Mouse (Mus musculus) left cerebral cortex, adult 8-10 months (tissue): ENCODE measurements at regions not wholly inside any gene's neighbourhood (a gene's known extent, or its start where the extent isn't known, plus 50 kb on each side); places are given as distances from the start of the nearest gene placed in this dataset.

Source experiments
- DNase-seq, 2 experiments: peaks; one replicate each; pipeline ENCODE4 v3.0.0; 2022; ENCODE audit warnings: low spot score in 2 of 2

DNA sequence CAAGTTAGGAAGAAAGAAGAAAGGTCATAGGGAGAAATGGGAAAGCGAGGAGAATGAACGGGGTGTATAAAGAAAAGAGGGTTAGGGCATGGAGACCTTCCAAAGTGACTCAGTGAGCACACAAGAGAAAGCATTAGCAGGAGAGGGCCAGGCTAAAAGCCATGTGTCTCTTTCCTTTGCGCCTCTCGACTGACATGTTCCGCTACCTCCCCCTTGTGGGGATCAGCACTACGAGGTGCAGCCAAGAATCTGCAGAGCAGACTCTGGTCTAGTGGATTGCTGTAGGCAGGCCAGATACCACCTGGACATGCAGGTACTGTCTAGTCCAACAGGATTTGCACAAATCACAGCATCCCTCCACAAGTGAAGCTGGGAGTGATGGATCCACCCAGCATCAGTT lies 54.0 kb downstream of the Kcna5 start:
- no peak for DNase-seq

DNA sequence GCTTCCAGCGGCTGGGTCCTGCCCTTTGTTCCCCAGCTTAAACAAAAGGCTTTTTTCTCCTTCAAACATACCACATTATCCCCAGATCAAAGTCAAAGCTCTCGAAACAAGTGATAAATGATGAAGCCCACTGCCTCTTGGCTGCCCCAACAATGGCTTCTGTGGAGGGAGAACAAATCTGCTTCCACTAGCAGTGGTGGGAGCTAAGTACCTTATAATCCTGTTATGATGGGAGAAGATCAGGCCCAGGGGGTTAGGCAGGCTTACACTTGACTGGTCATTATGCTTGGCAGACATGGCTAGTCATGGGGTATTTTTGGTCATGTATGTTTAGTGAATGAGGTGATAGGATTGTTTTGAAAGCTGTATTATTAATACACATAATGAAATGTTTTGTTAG lies 57.7 kb downstream of the Kcna5 start:
- no peak for DNase-seq

DNA sequence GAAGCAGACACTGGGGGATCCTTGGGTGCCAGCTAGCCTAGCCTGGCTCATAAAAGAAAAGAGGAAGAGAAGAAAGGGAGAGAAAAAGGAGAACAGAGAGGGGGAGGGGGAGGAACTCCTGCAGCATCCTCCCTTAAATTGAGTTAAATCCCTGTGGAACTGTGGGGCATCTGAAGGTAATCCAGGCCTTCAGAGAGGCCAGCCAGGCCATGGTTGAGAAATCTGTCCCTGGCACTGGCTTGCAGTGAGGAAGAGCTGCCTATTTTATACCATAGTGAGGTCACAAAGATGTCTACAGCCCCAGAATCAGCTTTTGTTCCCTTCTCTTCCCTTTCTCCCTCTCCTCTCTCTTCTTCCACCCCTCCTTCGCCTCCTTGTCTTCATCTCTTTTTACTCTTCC lies 58.5 kb downstream of the Kcna5 start:
- DNase-seq, result no peak

DNA sequence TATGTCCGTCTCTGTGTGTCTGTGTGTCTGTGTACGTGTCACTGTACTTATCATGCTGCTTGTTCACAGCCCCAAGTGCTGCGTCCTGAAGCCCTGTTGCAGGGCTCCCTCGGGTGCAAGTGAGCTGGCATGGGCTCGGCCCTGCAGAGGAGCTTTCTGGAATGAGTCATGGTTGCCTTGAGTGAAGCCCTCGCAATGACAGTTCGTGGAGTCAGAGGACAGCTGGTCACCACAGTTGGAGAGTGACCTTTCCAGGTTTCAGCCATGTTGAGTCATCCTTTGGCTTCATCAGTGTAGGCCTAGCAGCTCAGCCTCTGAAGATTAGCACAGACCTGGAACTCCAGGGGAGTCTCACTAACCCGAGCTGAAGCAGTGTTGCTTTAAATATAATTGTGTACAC lies 59.7 kb downstream of the Kcna5 start:
- no peak for DNase-seq

DNA sequence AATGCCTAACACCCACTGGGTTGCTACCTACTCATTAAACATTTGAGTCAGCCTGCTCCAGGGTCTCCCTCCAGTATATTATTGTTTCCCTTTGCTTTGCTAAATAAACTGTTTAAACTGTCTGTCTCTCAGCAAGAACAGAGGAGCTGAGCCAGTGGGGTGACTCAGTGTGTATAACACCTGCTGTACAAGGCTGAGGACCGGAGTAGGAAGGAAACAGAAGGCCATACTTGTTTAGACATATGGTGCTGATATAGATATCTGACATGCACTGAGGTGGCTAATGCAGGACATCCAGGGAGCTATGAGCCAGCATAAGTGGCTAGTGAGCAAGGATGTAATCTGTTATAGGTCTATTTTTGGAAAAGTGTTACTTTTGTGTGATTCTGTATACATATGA lies 81.5 kb downstream of the Kcna5 start:
- DNase-seq, result no peak

DNA sequence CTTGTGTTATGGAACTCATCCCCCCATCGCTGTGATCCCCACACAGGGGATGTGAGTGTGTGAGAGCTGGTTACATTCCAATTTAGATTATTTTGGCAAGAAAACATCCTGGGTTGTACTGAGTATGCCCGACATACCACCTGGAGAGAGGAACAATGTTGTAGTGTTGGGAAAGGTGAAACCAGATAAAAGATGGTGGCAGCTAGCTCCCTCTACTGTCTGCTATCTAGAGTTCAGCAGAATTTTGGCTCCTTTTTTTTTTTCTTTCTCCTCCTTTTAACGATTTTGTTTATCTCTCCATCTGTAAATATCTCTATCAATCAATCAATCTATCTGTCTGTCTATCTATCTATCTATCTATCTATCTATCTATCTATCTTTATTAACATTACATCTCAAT lies 89.7 kb downstream of the Kcna5 start:
- DNase-seq, result no peak

DNA sequence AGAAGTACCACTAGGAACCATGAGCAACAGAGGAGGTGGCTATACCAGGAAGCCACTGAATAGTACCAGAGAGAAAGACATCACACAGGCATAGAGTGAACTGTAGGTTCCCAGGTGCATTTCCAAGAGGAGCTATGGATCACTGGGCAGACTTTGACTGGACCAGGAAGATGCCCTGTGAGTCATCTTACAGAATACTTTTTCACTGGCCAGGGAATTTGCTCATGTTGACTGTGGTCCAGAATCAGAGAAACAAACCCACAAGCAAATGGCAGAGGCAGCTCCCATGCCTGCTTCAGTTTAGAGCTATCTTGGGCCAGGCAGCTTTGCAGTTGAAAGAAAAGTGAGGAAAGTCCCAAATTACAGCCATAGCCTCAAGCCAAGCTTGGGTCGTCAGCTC lies 95.0 kb downstream of the Kcna5 start:
- DNase-seq, result no peak

DNA sequence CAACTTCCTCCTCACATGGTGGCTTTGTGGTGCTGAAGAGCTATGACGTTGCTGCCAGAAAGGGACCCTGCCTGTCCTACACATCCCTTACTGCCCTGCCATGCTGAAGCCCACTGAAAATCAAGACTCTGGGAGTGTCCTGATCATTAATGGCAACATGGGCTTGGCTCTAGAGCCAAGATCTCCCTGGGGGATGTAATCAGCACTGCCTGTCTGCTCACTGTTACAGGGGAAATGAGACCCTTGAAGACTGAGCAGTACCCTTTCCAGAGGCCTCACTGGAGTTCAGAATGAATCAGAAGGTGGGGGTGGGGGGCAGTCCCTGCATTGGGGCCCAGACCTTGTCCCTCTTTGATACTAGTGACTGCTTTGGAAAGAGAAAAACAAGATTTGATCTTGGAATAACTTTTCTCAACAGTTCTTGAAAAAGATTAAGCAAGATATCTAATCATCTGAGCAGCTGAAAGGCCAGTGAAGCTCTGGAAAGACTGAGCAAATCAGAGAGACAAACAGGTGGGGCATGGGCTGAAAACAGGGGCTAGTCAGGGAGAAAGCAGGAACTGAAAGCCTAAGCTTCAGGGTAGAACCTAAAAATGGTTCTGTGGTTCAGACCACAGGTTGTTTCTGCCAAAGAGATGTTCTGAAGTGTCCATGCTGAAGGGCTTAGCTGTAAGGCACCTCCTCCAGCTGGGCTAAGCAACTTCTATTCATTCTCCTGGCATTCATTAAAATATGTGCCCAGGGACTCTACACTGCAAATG lies 97.1 kb downstream of the Kcna5 start:
- DNase-seq, result no peak

DNA sequence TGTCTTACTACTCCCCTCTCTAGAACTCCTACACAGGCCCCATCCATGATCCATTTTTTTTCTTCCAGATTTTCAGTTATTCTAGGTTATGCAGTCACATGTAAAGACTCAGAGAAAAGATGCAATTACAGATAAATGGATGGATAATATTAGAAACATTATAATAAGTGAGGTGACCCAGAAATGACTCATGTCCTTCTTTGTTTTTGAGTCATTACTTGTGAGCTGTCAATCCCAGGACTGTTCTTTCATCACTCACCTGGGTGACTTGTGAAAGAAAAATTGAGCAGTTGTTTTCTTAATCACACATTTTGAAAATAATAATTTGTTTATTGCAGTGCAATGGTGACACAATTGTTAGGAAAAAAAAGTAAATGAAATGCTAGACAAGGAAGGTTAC lies 108.0 kb downstream of the Kcna5 start:
- no peak for DNase-seq

DNA sequence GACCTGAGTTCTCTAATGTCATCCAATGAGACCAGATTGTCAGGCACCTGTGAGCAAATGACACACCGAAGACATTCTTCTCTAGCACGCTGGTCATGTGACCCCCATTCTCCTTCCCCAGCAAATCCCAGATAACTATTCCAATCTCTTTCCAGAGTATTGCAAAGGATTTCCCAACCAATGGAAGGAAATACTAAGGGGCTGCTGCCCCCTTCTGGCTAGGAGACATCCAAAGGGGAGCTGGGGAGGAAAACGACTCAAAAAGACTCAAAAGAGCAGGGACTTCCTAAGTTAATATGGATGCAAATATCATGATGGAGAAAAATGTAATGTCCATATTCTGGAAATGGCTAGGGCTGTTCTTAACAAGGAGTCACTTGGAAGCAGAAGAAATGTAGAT lies 129.5 kb downstream of the Kcna5 start:
- DNase-seq, result no peak

DNA sequence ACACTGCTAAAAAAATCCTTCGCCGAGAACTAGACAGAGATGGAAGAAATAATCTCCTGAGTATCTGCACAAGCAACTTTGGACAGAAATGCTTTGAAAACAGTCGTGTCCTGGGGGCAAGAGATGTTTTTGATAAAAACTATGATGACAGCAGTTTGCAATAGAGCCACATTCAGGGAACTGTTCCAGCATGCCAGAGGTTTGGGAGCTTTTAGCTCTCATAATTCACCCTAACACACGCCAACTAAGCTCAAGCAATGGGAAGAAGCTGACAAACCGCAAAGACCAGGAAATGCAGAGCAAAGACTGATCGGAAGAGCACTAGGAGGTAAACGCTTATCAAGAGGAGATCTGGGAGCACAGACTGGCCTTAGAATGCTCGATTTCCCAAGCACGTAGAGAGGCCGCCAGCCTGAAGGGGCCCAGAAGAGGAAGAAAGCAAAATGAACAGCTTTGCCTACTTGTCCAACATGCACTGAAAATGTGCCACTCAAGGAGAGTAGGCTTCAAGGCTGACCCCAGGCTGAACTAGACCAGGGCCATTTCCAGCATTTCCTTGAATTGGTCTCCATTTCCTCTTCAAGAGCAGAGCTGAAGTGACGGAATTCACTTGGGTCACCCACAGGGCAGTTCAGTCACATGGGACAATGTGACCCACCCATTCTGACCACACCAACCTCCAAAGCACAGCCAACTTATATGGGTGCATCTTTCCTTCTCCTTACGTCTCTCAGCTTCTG lies 130.7 kb downstream of the Kcna5 start:
- DNase-seq, result no peak

DNA sequence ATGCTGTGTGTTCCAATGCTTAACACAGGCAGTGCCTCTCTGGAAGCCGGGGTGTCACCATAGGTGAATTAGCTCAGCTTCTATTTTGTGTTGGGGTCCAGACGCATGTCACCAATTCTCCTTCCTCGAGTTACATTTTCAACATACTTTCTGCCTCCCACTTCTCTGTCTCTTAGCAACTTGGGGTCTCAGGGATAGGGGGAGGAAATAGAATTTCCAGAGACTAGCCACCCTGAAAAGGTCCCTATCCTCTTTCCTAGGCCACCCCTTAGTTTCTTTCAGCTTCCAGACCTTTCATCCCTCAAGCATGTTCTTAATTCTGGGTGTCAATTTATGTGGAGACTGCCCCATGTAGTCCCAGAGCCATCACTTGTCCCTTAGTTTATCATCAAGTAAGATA lies 135.6 kb downstream of the Kcna5 start:
- DNase-seq, result no peak

DNA sequence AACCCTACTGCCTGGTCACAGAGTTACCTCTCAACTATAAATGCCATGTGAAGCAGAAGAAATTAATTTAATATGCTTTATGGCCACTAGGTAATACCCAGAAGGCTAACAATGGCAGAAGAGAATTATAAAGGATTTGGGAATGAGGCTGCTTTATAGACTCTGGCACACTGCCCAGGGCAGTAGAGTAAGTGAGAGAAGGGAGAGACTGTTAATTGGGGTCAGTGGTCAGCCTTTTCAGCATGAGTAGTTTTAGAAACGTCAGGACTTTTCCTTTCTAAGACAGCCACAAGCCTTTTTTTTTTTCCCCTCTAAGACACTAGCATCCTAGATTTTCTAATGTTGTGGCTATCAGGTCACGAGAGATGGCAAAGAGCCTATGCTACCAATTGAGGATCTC lies 136.6 kb downstream of the Kcna5 start:
- DNase-seq, result no peak

DNA sequence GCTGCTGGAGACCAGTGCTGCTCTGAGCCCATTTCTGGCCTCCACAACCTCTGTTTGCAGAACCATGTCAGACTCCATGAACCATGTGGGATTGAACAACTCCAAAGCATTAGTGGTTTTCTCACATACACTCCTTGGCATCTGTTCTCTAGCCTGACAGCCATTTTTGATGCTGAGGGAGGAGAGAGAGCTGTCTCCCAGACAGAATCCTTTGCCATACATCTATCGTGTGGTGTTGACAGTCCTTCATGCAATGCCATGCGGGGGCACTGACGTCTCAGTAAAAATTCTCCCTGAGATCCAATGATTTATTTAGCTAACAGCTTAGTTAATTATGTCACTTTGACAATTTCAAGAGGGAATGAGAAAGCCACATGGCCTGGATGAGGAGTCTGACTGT lies 140.2 kb downstream of the Kcna5 start:
- no peak for DNase-seq

DNA sequence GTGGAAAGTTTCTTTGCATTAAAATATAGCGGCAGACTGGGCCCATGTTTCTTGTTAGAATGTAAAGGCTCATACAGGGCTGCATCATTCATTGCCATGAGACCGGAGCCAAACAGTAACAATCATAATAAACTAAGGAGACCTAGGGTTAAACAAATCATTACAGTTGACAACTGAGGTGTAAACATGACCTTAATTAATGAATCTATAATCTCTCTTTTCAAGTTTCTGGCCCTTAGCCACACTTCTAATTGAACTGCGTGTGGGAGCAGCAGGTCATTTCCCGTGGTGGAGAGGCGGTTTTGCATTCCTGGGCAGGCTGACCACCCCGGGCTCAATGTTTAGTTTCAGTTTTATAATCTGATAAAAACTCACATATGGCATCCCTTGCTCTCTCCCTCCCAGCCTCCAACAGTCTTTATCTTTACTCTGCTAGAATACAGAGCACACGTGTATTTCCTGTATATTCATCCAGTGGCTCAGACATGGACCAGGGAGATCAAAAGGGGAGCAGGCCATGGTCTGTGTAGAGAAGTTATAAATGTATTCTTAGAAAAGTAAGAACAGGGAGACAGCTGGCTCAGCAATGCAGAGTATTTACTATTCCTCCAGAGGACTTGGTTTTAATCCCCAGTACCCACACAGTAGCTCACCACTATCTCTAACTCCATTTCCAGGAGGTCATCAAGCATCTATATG lies 141.0 kb downstream of the Kcna5 start:
- DNase-seq, result no peak

DNA sequence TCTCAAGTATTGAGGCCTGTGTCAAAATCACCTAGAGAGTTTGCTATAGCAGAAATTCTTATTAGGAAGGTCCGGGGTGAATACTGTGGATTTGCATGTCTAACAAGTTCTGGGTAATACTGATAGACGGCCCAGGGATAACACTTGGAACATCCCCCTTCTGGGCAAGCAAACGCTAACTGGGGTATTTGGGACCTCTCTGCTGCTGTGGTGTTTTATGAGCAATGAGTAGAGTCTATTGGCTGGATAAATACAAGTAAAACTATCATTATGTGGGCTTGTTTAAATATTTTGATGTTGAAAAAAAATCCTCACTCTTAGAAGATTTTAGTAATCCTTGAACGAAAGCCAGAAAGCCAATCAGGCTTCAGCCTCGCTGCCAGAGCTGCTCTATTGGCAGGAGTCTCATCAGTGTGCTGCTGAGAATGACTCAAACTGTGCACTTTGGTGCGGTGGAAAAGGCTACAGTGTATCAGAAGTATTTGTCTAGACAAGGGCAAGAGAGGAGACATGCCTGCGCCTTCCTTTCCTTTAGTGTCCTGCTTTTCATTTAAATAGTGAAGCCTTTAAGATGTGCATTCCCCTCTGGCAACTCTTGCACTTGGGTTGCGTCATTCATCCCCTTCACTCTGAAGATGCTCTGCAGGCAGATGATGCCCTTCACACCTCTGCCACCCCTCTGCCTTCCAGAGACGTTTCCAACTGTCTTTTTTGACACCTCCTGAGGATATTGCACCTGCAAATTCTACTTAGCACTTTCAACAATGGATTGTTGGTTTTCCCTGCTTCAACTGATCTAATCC lies 150.8 kb downstream of the Kcna5 start:
- DNase-seq, result no peak

DNA sequence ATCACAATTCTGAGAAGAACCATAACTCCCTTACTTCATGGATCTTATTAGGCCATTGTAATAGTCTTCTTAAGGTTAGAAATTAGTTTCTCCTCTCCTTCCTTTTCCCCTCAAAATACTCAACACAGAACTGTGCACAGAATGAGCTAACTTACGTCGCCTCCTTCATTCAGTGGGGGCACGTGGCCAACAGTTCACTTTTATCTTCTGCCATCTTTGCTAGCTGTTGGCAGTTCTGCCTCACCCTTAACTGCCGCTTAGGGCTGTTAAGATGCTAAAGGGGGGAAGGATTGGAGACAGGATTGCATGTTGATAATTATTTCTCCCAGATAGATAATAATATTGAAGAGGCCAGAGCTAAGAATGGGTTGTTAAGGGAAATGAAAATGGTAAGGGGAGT lies 158.0 kb downstream of the Kcna5 start:
- DNase-seq, result no peak

DNA sequence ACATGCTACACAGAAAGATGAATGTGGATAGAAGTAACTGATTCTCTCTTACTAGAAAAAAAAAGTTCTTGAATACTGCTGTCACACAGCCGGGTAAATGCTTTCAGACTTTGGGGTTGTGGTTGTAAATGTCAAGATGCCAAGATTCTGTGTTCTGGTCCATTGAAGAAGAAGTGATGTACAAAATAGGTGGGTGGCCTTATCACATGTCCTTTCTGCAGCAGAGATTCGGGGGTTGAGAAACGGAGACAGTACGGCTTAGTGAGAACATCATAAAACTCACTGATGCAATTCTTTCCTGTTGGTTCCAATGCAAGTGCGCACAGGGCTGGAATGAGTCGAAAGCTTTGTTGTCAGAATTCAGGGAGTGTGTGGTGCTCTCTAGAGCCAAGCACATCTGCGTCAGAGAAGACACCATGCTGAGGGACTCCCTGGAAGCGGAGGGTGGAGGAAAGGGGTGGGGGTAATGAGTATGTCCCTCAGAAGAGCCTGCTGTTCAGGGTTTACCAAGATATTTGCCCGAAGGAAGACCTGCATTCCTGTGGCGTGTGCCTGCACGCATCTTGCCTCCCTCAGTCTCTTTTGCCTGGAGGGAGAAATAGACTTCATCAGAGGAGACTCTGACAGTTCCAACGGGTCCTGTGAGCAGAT lies 160.1 kb downstream of the Kcna5 start:
- no peak for DNase-seq

DNA sequence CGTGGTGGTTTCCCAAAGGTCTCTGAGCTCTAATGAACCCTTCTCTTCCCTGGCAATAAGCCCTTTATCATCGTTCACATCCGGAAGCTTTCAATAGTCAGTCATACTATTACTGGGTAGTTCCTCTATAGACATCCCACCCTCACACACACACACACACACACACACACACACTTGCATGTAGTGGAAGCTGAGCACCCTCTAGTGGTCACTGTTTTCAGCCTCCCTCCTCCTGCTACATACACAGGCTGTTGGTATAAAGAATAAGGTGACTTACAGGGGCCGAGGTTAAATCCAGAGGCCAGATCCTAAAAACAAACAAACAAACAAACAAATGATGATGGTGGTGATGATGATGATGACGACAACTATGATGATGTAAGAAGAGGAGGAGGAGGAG lies 163.2 kb downstream of the Kcna5 start:
- no peak for DNase-seq

DNA sequence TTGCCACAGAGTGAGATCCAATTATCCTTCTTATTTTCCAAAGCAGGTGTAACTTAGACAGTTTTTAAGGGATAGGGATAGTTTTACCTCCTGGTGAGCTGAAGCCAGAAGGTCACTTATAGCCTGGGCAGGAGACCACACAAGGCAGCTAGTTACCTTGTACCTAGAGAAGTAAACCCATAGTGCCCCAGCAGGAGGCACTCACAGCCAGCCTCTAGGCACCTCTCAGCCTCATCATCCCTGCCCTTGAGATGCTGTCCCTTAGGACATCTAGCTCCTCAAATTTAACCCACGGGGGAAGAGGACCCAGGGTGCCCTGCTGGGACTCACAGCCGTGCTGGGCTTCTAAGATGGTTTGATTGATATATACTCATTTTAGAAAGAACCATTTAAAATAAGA lies 163.7 kb downstream of the Kcna5 start:
- no peak for DNase-seq

DNA sequence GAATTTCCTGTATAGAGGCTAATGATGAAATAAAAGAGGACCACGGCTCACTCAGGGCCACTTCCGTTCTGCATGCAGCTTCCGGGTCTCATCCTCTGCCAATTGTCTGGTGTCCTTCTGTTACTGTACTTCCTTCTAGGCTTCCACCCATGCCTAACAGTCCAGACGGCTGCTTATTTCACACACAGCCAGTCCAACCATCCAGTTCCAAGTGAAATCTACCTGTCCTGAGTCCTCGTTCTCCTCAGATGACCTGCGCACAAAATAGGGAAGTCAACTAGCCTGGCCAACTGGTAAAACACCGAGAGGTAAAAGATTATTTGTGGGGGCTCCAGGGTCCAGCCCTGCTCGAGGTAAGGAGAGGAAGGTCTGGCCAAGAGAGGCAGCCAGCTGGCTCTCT lies 169.7 kb downstream of the Kcna5 start:
- no peak for DNase-seq
